In genomic region chr4:141734446-141735205, GRCm38 (mm10) we compare ENCODE assay signal across 8 mouse cellular contexts. TPM values are rescaled to one million over a fixed set of nuclear protein-coding genes. Genes with fewer than 3 reads are reported as not detected.
DNase-seq lines count a peak whose midpoint lies in the region; ATAC-seq and TF ChIP-seq lines count a peak whose summit lies in the region.

No protein-coding gene starts in this region.

- 0 out of 2 replicates have a peak, but pooled peaks have one; percentile 24 for TF ChIP-seq POLR2A in liver, adult 2 months (IDR thresholded peaks at IDR 0.05; ENCODE audit: extremely low read depth, insufficient read depth, low read length)

- peak overlapping the region; percentile 64 for H3K4me2 ChIP-seq in heart, embryonic 12.5 days
- H3K4me2 ChIP-seq in kidney, embryonic 16.5 days (replicated peaks; ENCODE audit: low read depth, low read length): peak overlapping the region; percentile 60

- peak; percentile 97 for DNase-seq in CD4-positive, CD25-positive, alpha-beta regulatory T cell, adult 2 months (ENCODE audit: low read depth, low spot score)
- peak; percentile 86 for DNase-seq in brain, embryonic 18.5 days (ENCODE audit: low read depth, low spot score)
- DNase-seq in liver, adult 2 months (ENCODE audit: extremely low read depth, low read depth, low spot score): peak; percentile 78
- peak; percentile 92 to 94 for DNase-seq in spleen, postnatal 36 days (ENCODE audit: low spot score in 2 of 2)

- H3K27ac ChIP-seq in heart, embryonic 12.5 days (ENCODE audit: poor library complexity, severe bottlenecking): peak overlapping the region; percentile 11; the same call in 1 of the 2 replicates
- peak overlapping the region; percentile 69 for H3K27ac ChIP-seq in kidney, embryonic 16.5 days (ENCODE audit: low read length)
- H3K27ac ChIP-seq in liver, adult 2 months (replicated peaks; ENCODE audit: insufficient read depth, low read depth, low read length): 0 out of 2 replicates have a peak overlapping the region, but pooled peaks have one; percentile 11

- H3K36me3 ChIP-seq in erythroblast, embryonic 14.5 days (ENCODE audit: control insufficient read depth): no peaks in the 10 kb centered on the region
- H3K36me3 ChIP-seq in heart, embryonic 12.5 days: no peaks in the 10 kb centered on the region
- no peaks in the 10 kb centered on the region for H3K36me3 ChIP-seq in kidney, embryonic 16.5 days (ENCODE audit: insufficient read depth, low read length)
- no peaks in the 10 kb centered on the region for H3K36me3 ChIP-seq in liver, adult 2 months (ENCODE audit: control insufficient read depth, insufficient read depth, low read length)

- peak overlapping the region; percentile 55 for H3K9ac ChIP-seq in heart, embryonic 12.5 days
- H3K9ac ChIP-seq in kidney, embryonic 16.5 days (replicated peaks; ENCODE audit: low read length): peak overlapping the region; percentile 58
- H3K9ac ChIP-seq in liver, adult 2 months (ENCODE audit: low read depth, low read length): peak overlapping the region; percentile 14; the same call in 1 of the 2 replicates

- H3K9me3 ChIP-seq in erythroblast, embryonic 14.5 days (ENCODE audit: control insufficient read depth, low read length): no peaks in the 10 kb centered on the region
- no peaks in the 10 kb centered on the region for H3K9me3 ChIP-seq in heart, embryonic 12.5 days (replicated peaks)
- no peaks in the 10 kb centered on the region for H3K9me3 ChIP-seq in kidney, embryonic 16.5 days (ENCODE audit: low read length)

- H3K27me3 ChIP-seq in erythroblast, embryonic 14.5 days (ENCODE audit: control insufficient read depth): peaks cover 2% of the 10 kb centered on the region
- 0 out of 2 replicates have a peak, but pooled peaks cover 5% of the 10 kb centered on the region for H3K27me3 ChIP-seq in heart, embryonic 12.5 days (replicated peaks)
- no peaks in the 10 kb centered on the region for H3K27me3 ChIP-seq in kidney, embryonic 16.5 days (ENCODE audit: insufficient read depth, low read length)
- H3K27me3 ChIP-seq in liver, adult 2 months (ENCODE audit: control insufficient read depth, insufficient read depth, low read length): no peaks in the 10 kb centered on the region

- 9% methylated on average over 24 of the region's 24 CpGs for WGBS in heart, embryonic 12.5 days
- WGBS in kidney, embryonic 16.5 days: 5% methylated on average over 24 of the region's 24 CpGs
- 14% methylated on average over 24 of the region's 24 CpGs for WGBS in liver, adult 2 months

- peaks cover 24% of the 10 kb centered on the region for H3K4me1 ChIP-seq in erythroblast, embryonic 14.5 days (ENCODE audit: control insufficient read depth)
- H3K4me1 ChIP-seq in heart, embryonic 12.5 days (replicated peaks): no peaks in the 10 kb centered on the region; the same call in 1 of the 2 replicates
- 0 out of 2 replicates have a peak, but pooled peaks cover 3% of the 10 kb centered on the region for H3K4me1 ChIP-seq in kidney, embryonic 16.5 days (ENCODE audit: insufficient read depth, low read length)
- H3K4me1 ChIP-seq in liver, adult 2 months (ENCODE audit: control insufficient read depth, insufficient read depth, low read length): peaks cover 21% of the 10 kb centered on the region

- no peaks in the 10 kb centered on the region; the same call in 1 of the 2 replicates for H3K79me2 ChIP-seq in liver, adult 2 months (ENCODE audit: control insufficient read depth, insufficient read depth, low read length)

- ATAC-seq in heart, embryonic 12.5 days (ENCODE audit: insufficient number of reproducible peaks, low FRiP score): peak; percentile 92
- peak; percentile 98 for ATAC-seq in kidney, embryonic 16.5 days (ENCODE audit: low FRiP score, low TSS enrichment)
- peak; percentile 97 for ATAC-seq in monocyte, adult 5-6 weeks (replicated peaks; ENCODE audit: insufficient number of reproducible peaks, low FRiP score, low TSS enrichment, poor library complexity, severe bottlenecking)

- peak overlapping the region; percentile 59 for H3K4me3 ChIP-seq in erythroblast, embryonic 14.5 days (replicated peaks)
- peak overlapping the region; percentile 42 for H3K4me3 ChIP-seq in heart, embryonic 12.5 days
- peak overlapping the region; percentile 44 for H3K4me3 ChIP-seq in kidney, embryonic 16.5 days (ENCODE audit: low read length)
- peak overlapping the region; percentile 31; the same call in 1 of the 2 replicates for H3K4me3 ChIP-seq in liver, adult 2 months (ENCODE audit: insufficient read depth, low read depth, low read length)

- TF ChIP-seq CTCF in liver, adult 2 months (IDR thresholded peaks at IDR 0.05; ENCODE audit: low read depth, low read length): no peak

RNA-seq across cellular contexts. Expression of gene Ddi2, which starts 11.4 kb away (rescaled TPM):
- polyA plus RNA-seq in erythroblast, embryonic 14.5 days (2012): 0.58 and 0.85 TPM in 2 replicates
- polyA plus RNA-seq in heart, embryonic 12.5 days (2016; fragmentation: Nextera tagmentation; extraction: Ambion mirVana): 24.8 and 24.9 TPM in 2 replicates
- 19.1 and 20.9 TPM in 2 replicates for polyA plus RNA-seq in kidney, embryonic 16.5 days (2015; fragmentation: Nextera tagmentation; extraction: Ambion mirVana)
- total RNA-seq in liver, adult 2 months (2014; rRNA removed): 59.2 and 64.0 TPM in 2 replicates
- polyA plus RNA-seq in liver, adult 2 months (2012; rRNA removed): 51.2 and 55.7 TPM in 2 replicates
- 31.1 to 45.0 TPM (median 34.8 TPM) in 3 replicates for total RNA-seq in monocyte, adult 5-6 weeks (2017)

RNA-seq across cellular contexts. Expression of gene Agmat, which starts 11.8 kb away (rescaled TPM):
- 0.11 and 0.19 TPM in 2 replicates for polyA plus RNA-seq in erythroblast, embryonic 14.5 days (2012)
- polyA plus RNA-seq in heart, embryonic 12.5 days (2016; fragmentation: Nextera tagmentation; extraction: Ambion mirVana): 0.92 and 1.3 TPM in 2 replicates
- polyA plus RNA-seq in kidney, embryonic 16.5 days (2015; fragmentation: Nextera tagmentation; extraction: Ambion mirVana): 1.7 and 2.0 TPM in 2 replicates
- 164 and 180 TPM in 2 replicates for total RNA-seq in liver, adult 2 months (2014; rRNA removed)
- polyA plus RNA-seq in liver, adult 2 months (2012; rRNA removed): 453 and 487 TPM in 2 replicates
- total RNA-seq in monocyte, adult 5-6 weeks (2017): not detected in 3 replicates

RNA-seq across cellular contexts. Expression of gene Rsc1a1, which starts 49.2 kb away (rescaled TPM):
- polyA plus RNA-seq in erythroblast, embryonic 14.5 days (2012): 0.11 TPM in 1 of 2 replicates, not detected in the other
- 0.82 TPM in 1 of 2 replicates, not detected in the other for polyA plus RNA-seq in heart, embryonic 12.5 days (2016; fragmentation: Nextera tagmentation; extraction: Ambion mirVana)
- 0.62 TPM in 1 of 2 replicates, not detected in the other for polyA plus RNA-seq in kidney, embryonic 16.5 days (2015; fragmentation: Nextera tagmentation; extraction: Ambion mirVana)
- total RNA-seq in liver, adult 2 months (2014; rRNA removed): 16.3 and 30.3 TPM in 2 replicates
- 52.0 and 70.9 TPM in 2 replicates for polyA plus RNA-seq in liver, adult 2 months (2012; rRNA removed)
- 7.4 TPM in 1 of 3 replicates, not detected in the others for total RNA-seq in monocyte, adult 5-6 weeks (2017)

RNA-seq across cellular contexts. Expression of gene Dnajc16, which starts 56.1 kb away (rescaled TPM):
- 0.14 and 0.15 TPM in 2 replicates for polyA plus RNA-seq in erythroblast, embryonic 14.5 days (2012)
- polyA plus RNA-seq in heart, embryonic 12.5 days (2016; fragmentation: Nextera tagmentation; extraction: Ambion mirVana): 5.0 and 6.1 TPM in 2 replicates
- polyA plus RNA-seq in kidney, embryonic 16.5 days (2015; fragmentation: Nextera tagmentation; extraction: Ambion mirVana): 5.4 and 5.8 TPM in 2 replicates
- total RNA-seq in liver, adult 2 months (2014; rRNA removed): 3.8 and 5.4 TPM in 2 replicates
- polyA plus RNA-seq in liver, adult 2 months (2012; rRNA removed): 5.5 and 5.6 TPM in 2 replicates
- 5.1 to 7.6 TPM (median 6.4 TPM) in 3 replicates for total RNA-seq in monocyte, adult 5-6 weeks (2017)

RNA-seq across cellular contexts. Expression of gene Casp9, which starts 58.8 kb away (rescaled TPM):
- polyA plus RNA-seq in erythroblast, embryonic 14.5 days (2012): 1.2 and 2.3 TPM in 2 replicates
- 21.1 and 21.6 TPM in 2 replicates for polyA plus RNA-seq in heart, embryonic 12.5 days (2016; fragmentation: Nextera tagmentation; extraction: Ambion mirVana)
- 30.2 and 31.8 TPM in 2 replicates for polyA plus RNA-seq in kidney, embryonic 16.5 days (2015; fragmentation: Nextera tagmentation; extraction: Ambion mirVana)
- 8.4 and 10.5 TPM in 2 replicates for total RNA-seq in liver, adult 2 months (2014; rRNA removed)
- 10.9 and 13.3 TPM in 2 replicates for polyA plus RNA-seq in liver, adult 2 months (2012; rRNA removed)
- 23.4 to 41.6 TPM (median 39.5 TPM) in 3 replicates for total RNA-seq in monocyte, adult 5-6 weeks (2017)

Comparison
In these comparisons a context has a peak if more than half of its experiments do, and no peak if none do; other contexts are left out.
1. Peak in every context shown above with its lines: DNase-seq, ATAC-seq, H3K4me3 ChIP-seq and H3K27ac ChIP-seq.
2. H3K27ac ChIP-seq: peak in every context shown above with its lines; median percentile 69 in kidney, embryonic 16.5 days; 11 in heart, embryonic 12.5 days; 11 in liver, adult 2 months.
3. RNA of gene Ddi2, which starts 11.4 kb away (polyA plus RNA-seq): 51.2 to 55.7 TPM in liver, adult 2 months, 24.8 to 24.9 TPM in heart, embryonic 12.5 days and 19.1 to 20.9 TPM in kidney, embryonic 16.5 days; 0.58 to 0.85 TPM in erythroblast, embryonic 14.5 days; every median in the first group is over 10 times any median in the second.
4. RNA of gene Agmat, which starts 11.8 kb away (polyA plus RNA-seq): 453 to 487 TPM in liver, adult 2 months; 1.7 to 2.0 TPM in kidney, embryonic 16.5 days, 0.92 to 1.3 TPM in heart, embryonic 12.5 days and 0.11 to 0.19 TPM in erythroblast, embryonic 14.5 days; every median in the first group is over 100 times any median in the second.
5. RNA of gene Rsc1a1, which starts 49.2 kb away (polyA plus RNA-seq): 52.0 to 70.9 TPM in liver, adult 2 months; 0.82 TPM in heart, embryonic 12.5 days, 0.11 TPM in erythroblast, embryonic 14.5 days and 0.62 TPM in kidney, embryonic 16.5 days; every median in the first group is over 10 times any median in the second.